Mouse (Mus musculus): ENCODE results near the gene Nol4l. TPM values are rescaled to one million over a fixed set of nuclear protein-coding genes. Genes with fewer than 3 reads are reported as not detected.
A peak's percentile ranks its signal among the peaks of the same experiment; 100 is the strongest.

Nol4l gene
- polyA plus RNA-seq, 1 experiment from 2014 or later = 36.8 TPM

DNA sequence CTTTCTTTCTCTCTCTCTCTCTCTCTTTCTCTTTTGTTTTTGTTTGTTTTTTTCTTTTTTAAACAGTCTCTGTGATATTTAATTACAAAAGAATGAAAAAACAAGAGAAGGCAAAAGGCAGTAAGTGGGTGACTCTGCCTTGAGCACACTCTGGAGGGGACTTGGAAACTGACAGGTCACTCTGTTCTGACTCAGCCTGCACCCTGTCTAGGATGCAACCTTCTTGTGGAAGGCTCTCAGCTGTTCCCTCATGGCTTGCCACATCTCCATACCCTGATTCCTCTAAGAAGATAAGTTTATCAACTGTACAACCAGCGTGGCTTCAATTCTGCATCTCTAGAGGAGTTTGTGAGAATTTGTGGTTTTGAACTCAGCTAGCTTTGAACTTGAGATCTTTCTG is 62.4 kb downstream of the Nol4l start:
- Histone ChIP-seq H3K4me3 (no peak overlapping the region), H3K27me3 (no peaks in the 10 kb centered on the region), H3K4me2 (replicated peaks) (no peak overlapping the region), H3K36me3 (peaks cover 7% of the 10 kb centered on the region; the same call in 1 of the 2 replicates), H3K9me3 (replicated peaks) (0 out of 2 replicates have a peak, but pooled peaks cover 3% of the 10 kb centered on the region), H3K4me1 (peaks cover 19% of the 10 kb centered on the region), H3K27ac (no peak overlapping the region), H3K9ac (no peak overlapping the region)
- ATAC-seq (ENCODE audit: low FRiP score) = no peak
- 89% methylated on average over 1 of the region's 1 CpGs for WGBS

DNA sequence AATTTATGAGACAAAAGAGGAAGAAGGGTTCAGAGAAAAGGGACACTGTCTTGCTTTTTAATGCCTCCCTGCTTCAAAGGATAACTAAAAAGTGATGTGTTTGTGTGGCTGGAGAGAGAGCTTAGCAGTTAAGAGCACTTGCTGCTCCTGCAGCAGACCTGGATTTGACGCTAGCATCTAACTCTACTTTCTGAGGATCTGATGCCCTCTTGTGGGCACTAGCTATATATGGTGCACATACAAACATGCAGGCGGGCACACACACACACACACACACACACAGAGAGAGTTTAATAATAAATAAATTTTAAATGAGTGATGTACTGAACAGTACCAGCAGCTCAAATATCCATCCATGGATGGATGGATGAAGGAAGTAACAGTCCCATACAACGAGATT is 66.5 kb downstream of the Nol4l start:
- H3K9me3 ChIP-seq (replicated peaks) = 0 out of 2 replicates have a peak, but pooled peaks cover 3% of the 10 kb centered on the region
- H3K36me3 ChIP-seq = peaks cover 7% of the 10 kb centered on the region; the same call in 1 of the 2 replicates
- no peak for ATAC-seq (ENCODE audit: low FRiP score)
- H3K4me2 ChIP-seq (replicated peaks) = no peak overlapping the region
- no peak overlapping the region for H3K4me3 ChIP-seq
- H3K9ac ChIP-seq = no peak overlapping the region
- H3K4me1 ChIP-seq = peaks cover 10% of the 10 kb centered on the region
- H3K27me3 ChIP-seq = no peaks in the 10 kb centered on the region
- H3K27ac ChIP-seq = no peak overlapping the region
- WGBS = 77% methylated on average over 3 of the region's 3 CpGs

DNA sequence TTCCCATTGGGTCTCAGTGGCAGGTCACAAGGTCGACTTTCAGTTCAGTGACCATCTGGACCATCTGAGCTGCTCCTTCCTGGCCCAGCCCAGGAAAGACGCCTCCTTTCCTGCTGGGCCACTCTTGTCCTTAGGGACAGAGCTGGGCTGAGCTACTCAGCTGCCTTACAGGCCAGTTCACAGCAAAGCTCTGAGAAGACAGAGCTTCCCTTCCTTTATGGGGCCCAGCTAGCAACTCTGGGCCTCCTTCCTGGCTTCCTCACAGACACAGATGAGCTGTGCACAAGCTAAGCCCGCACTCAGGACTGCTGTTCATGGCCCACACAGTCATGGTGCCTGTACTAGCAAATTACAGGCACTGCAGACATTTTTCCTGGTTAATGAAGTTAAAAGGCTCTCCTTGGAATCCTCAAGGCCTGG is 71.7 kb downstream of the Nol4l start:
- Histone ChIP-seq H3K27ac (peak overlapping the region; percentile 78), H3K27me3 (no peaks in the 10 kb centered on the region), H3K4me3 (no peak overlapping the region), H3K36me3 (peaks cover under 1% of the 10 kb centered on the region; the same call in 1 of the 2 replicates), H3K4me1 (peaks cover 27% of the 10 kb centered on the region), H3K9me3 (replicated peaks) (no peaks in the 10 kb centered on the region), H3K4me2 (replicated peaks) (no peak overlapping the region), H3K9ac (0 out of 2 replicates have a peak overlapping the region, but pooled peaks have one; percentile 33)
- WGBS = 41% methylated on average over 3 of the region's 3 CpGs
- no peak for ATAC-seq (ENCODE audit: low FRiP score)

DNA sequence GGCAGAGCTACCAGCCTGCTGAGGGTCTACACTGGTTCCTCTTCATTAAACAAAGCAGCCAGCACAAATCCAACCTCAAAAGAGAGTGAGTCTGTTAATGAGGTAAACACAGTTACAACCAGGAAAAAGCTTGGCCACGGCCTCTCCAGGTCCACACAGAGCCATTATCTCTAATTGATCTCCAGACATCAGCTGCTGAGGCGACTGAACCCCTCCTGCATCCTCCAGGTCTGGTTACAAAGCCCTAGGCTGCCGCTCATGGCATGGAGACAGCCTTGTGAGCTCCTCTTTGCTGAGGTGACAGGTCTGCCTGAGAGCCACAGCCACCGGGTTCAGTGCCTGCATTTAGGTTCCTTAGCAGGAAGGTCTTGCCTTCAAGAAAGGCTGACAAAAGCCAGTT is 72.3 kb downstream of the Nol4l start:
- peak; percentile 35; the same call in 1 of the 2 replicates for ATAC-seq (ENCODE audit: low FRiP score)
- H3K27me3 ChIP-seq = no peaks in the 10 kb centered on the region
- H3K9ac ChIP-seq = no peak overlapping the region
- no peaks in the 10 kb centered on the region for H3K36me3 ChIP-seq
- H3K4me3 ChIP-seq = no peak overlapping the region
- H3K9me3 ChIP-seq (replicated peaks) = no peaks in the 10 kb centered on the region
- peak overlapping the region; percentile 78 for H3K27ac ChIP-seq
- peaks cover 27% of the 10 kb centered on the region for H3K4me1 ChIP-seq
- WGBS = 36% methylated on average over 4 of the region's 4 CpGs
- H3K4me2 ChIP-seq (replicated peaks) = no peak overlapping the region

DNA sequence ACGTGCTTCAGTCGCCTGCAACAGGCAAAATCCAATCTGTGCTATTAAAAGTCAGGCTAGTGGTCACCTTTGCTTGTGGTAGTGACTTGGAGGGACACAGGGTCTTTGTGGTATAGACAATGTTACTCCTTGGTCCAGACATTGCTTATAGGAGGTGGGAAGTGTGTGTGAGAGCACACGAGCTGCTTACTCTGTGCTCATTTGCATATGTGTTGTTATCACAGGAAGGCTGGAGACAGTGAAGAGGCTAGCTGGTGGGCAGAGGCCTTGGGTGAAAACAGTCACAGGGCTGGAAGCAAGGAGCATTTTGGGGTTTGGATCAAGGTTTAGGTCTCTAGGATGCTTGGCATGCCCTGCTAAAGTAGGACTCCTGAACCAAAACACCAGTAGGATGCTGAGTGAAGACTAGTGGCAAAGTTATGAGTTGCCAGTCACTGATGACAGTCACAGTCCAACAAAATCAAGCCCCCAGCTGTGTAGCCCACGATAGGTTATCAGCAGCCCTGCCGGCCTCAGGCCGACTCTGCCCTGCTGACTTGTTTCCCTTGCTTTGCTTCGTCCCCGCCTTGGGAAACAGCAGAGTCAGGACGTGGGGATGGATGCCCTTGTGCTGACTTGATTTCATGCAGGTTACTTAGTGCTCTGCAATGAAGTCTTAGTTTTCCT is 74.8 kb downstream of the Nol4l start:
- no peak for ATAC-seq (ENCODE audit: low FRiP score)
- H3K36me3 ChIP-seq = no peaks in the 10 kb centered on the region
- WGBS = 56% methylated on average over 9 of the region's 9 CpGs

DNA sequence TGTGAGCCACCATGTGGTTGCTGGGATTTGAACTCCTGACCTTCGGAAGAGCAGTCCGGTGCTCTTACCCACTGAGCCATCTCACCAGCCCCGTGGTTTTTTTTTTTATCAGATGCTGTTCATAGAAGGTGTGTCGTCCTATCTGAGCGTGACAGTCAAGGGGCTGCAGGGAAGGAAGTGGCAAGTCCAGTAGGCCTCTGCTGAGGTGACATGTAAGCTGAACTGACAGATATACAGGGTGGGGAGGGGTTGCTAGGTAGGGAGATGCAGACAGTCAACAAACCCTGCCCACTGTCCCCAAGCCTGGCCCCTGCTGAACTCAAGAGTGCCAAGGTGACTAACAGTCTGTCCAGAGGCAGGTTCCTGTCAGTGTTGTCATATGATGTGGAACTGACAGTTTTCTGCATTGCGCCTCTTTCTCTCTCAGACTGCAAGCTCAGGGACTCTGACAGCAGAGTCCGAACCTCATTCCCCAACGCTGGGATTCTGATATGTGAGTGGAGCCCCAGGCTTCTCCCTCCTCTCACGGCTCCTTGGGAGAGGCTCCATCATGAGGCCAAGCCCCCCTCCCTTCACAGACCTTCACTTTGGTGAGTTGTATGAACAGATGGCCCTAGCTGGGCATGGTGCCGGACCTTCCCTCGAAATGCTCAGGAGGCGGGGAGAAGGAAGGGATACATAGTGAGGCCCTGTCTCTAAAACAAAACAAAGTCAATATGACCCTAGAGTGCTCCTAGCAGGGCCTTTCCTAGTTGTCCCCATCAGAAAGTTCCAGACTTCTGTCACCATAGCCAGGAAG is 75.6 kb downstream of the Nol4l start:
- H3K9me3 ChIP-seq (replicated peaks) = no peaks in the 10 kb centered on the region
- no peak overlapping the region for H3K4me2 ChIP-seq (replicated peaks)
- ATAC-seq (ENCODE audit: low FRiP score) = no peak
- no peak overlapping the region for H3K9ac ChIP-seq
- no peaks in the 10 kb centered on the region for H3K36me3 ChIP-seq
- H3K27me3 ChIP-seq = no peaks in the 10 kb centered on the region
- H3K4me1 ChIP-seq = peaks cover 22% of the 10 kb centered on the region
- 71% methylated on average over 12 of the region's 12 CpGs for WGBS
- H3K4me3 ChIP-seq = no peak overlapping the region
- no peak overlapping the region for H3K27ac ChIP-seq

More for the DNA sequence above, 74.8 kb downstream of the Nol4l start:
- no peak overlapping the region for H3K4me3 ChIP-seq
- no peak overlapping the region for H3K27ac ChIP-seq
- H3K27me3 ChIP-seq = no peaks in the 10 kb centered on the region
- no peak overlapping the region for H3K9ac ChIP-seq
- H3K9me3 ChIP-seq (replicated peaks) = no peaks in the 10 kb centered on the region
- peaks cover 22% of the 10 kb centered on the region for H3K4me1 ChIP-seq
- no peak overlapping the region for H3K4me2 ChIP-seq (replicated peaks)

DNA sequence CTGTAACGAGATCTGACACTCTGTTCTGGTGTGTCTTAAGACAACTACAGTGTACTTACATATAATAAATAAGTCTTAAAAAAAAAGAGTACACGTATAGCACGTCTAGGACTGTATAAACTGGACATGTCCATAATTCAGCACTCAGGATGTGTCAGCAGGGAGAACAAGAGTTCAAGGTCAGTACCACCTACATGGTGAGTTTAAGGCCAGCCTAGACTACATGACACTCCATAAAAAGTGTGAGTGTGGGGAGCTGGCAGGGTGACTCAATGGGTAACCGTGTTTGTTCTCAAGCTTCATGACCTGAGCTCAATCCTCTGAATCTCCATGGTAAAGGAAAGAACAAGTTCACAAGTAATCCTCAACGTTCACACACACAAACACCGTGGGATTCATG is 81.3 kb downstream of the Nol4l start:
- no peak for ATAC-seq (ENCODE audit: low FRiP score)
- Histone ChIP-seq H3K36me3 (no peaks in the 10 kb centered on the region), H3K9ac (no peak overlapping the region), H3K27ac (no peak overlapping the region), H3K4me2 (replicated peaks) (no peak overlapping the region), H3K9me3 (replicated peaks) (no peaks in the 10 kb centered on the region), H3K27me3 (no peaks in the 10 kb centered on the region), H3K4me3 (no peak overlapping the region), H3K4me1 (peaks cover 12% of the 10 kb centered on the region)
- WGBS = 87% methylated on average over 6 of the region's 6 CpGs

DNA sequence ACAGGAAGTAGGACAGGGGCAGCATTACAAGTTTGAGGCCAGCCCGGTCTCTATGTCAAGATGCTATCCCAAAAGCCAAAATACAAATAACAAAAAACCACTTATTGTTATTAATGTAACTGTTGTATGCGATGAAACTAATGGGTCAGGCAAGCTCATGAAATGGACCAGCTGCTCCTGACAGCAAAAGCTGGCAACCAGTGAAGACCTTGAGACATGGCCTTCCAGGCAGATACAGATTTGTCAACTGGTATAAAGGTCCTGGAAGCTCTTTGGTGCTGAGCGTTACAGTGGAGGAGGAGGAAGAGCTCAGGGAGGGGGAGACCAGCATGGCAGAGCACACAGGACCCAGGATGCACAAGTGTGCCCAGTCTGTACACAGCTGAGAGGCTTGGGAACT is 82.1 kb downstream of the Nol4l start:
- Histone ChIP-seq H3K4me3 (no peak overlapping the region), H3K36me3 (no peaks in the 10 kb centered on the region), H3K27me3 (no peaks in the 10 kb centered on the region), H3K9me3 (replicated peaks) (no peaks in the 10 kb centered on the region), H3K9ac (no peak overlapping the region), H3K4me2 (replicated peaks) (no peak overlapping the region), H3K4me1 (peaks cover 16% of the 10 kb centered on the region), H3K27ac (no peak overlapping the region)
- WGBS = 91% methylated on average over 3 of the region's 3 CpGs
- no peak for ATAC-seq (ENCODE audit: low FRiP score)

DNA sequence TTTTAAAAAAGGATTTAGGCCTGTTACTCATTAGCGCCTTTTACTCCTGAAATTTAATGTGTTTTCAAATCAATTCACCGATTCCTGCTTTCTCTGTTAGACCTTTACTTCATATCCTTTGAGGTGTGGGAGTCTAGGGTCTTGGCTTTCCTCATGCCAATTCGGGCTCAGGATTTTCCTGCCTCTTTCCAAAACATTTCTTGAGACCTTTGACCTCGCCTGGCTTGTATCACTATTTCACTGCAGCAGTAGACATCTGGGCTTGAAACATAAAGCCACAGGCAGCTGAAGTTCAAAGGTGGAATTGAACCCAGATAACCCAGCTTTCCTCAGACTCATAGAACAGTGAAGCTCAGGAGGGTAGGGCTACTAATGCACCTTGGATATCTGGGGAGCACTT is 83.3 kb downstream of the Nol4l start:
- no peak for ATAC-seq (ENCODE audit: low FRiP score)
- no peaks in the 10 kb centered on the region for H3K9me3 ChIP-seq (replicated peaks)
- H3K4me1 ChIP-seq = peaks cover 29% of the 10 kb centered on the region
- peak overlapping the region; percentile 98 for H3K4me2 ChIP-seq (replicated peaks)
- H3K27me3 ChIP-seq = no peaks in the 10 kb centered on the region
- H3K9ac ChIP-seq = no peak overlapping the region
- no peak overlapping the region for H3K4me3 ChIP-seq
- peak overlapping the region; percentile 98; the same call in 1 of the 2 replicates for H3K27ac ChIP-seq
- whole genome bisulfite sequencing = 21% methylated on average over 4 of the region's 4 CpGs
- no peaks in the 10 kb centered on the region for H3K36me3 ChIP-seq

DNA sequence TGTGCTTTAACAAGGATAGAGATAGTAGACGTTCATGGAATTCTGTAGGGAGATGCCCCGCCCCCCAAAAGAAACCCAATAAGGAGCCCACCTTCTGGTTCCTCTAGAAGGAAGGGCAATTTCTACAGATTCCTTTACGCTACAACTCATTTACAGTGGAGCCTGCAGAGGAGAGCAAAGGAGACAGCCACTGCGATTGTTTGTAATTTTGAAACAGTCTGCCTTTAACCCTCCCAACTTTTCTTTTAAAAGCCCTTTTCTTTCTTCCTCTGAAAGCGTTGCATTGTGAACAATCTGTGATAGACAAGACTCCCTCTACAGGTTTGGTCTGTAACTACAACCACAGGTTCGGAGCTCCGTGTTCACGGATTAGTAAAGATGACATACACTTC is 83.8 kb downstream of the Nol4l start:
- H3K9ac ChIP-seq = peak overlapping the region; percentile 96
- peaks cover 33% of the 10 kb centered on the region for H3K4me1 ChIP-seq
- no peaks in the 10 kb centered on the region for H3K9me3 ChIP-seq (replicated peaks)
- peak overlapping the region; percentile 98 for H3K4me2 ChIP-seq (replicated peaks)
- H3K4me3 ChIP-seq = peak overlapping the region; percentile 83
- under 1% methylated on average over 8 of the region's 8 CpGs for WGBS
- H3K27ac ChIP-seq = peak overlapping the region; percentile 98
- no peaks in the 10 kb centered on the region for H3K27me3 ChIP-seq
- H3K36me3 ChIP-seq = no peaks in the 10 kb centered on the region
- no peak for ATAC-seq (ENCODE audit: low FRiP score)

DNA sequence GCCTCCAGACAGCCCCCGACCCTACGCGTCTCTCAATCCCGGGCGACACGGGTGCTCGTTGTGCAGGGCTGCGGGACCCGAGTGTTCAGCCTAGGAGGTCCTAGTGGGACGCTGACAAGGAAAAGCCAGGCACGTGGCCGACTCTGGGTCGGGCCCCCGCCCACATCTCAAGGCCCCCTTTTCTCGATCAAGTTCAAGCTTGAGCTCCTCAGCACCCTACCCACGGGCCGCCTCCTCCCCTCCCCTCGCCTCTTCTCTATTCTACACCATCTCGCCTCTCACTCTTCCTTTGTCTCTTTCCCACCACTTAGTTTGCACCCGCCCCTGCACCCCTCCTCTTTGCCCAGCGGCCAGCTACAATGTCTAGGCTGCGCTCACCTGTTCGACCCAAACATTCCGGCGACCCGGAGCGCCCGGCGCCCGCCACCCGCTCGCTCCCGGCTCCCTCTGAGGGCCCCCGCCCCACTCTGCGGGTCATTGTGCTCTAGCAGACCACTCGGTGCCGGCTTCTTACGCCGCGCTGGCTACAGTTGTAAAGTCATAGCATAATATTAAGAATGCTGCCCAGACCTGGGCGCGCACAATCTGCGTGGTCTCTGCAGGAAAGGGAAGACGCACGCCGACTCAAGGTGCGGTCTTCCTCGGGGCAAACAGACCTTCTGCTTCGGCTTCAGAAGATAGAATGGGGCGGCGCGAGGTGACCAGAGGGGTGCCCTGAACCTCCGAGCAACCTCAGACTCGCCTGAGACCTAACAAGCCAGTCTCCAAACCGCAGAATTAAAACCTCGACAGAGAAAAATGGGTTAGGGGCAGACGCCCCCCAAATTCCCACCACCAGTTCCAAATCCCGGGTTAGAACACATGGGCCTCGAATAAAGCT is 84.4 kb downstream of the Nol4l start:
- H3K4me2 ChIP-seq (replicated peaks) = peak overlapping the region; percentile 98
- peaks cover 40% of the 10 kb centered on the region for H3K4me1 ChIP-seq
- peak; percentile 67 for ATAC-seq (ENCODE audit: low FRiP score)
- H3K4me3 ChIP-seq = peak overlapping the region; percentile 83
- no peaks in the 10 kb centered on the region for H3K27me3 ChIP-seq
- H3K9me3 ChIP-seq (replicated peaks) = no peaks in the 10 kb centered on the region
- WGBS = under 1% methylated on average over 58 of the region's 59 CpGs
- H3K27ac ChIP-seq = peak overlapping the region; percentile 98
- no peaks in the 10 kb centered on the region for H3K36me3 ChIP-seq
- peak overlapping the region; percentile 96 for H3K9ac ChIP-seq

Data from hindbrain, embryonic 12.5 days (tissue).